Mouse (Mus musculus) liver, postnatal 0 days (tissue): ENCODE measurements around the gene Grsf1. TPM values are rescaled to one million over a fixed set of nuclear protein-coding genes. Genes with fewer than 3 reads are reported as not detected.

Experiments used
- ATAC-seq: fragments of 200-750 bp; cut with Nextera tagmentation; 2 replicates; pipeline ENCODE4 v1.8.0; 2017; ENCODE audit warnings: mild to moderate bottlenecking, moderate library complexity
- DNase-seq: peaks from one replicate; pipeline ENCODE4 v3.0.0-alpha.2; 2016
- H3K27ac ChIP-seq: fragments of 300-500 bp; sonication (generic); 2 replicates; pipeline ENCODE4 v1.5.1; 2014; ENCODE audit warnings: antibody characterized with exemption, moderate library complexity, mild to moderate bottlenecking, low read depth
- H3K27me3 ChIP-seq: fragments of 300-500 bp; sonication (generic); 2 replicates; pipeline ENCODE4 v1.6.1; 2014; ENCODE audit warnings: low read length, control low read depth, mixed read lengths; ENCODE audit not compliant: insufficient read depth
- H3K36me3 ChIP-seq: fragments of 300-500 bp; sonication (generic); replicated peaks from 2 replicates; pipeline ENCODE4 v1.6.1; 2014; ENCODE audit warnings: mild to moderate bottlenecking, control low read depth, low read length, moderate library complexity, mixed read lengths; ENCODE audit not compliant: insufficient read depth
- H3K4me1 ChIP-seq: fragments of 300-500 bp; sonication (generic); 2 replicates; pipeline ENCODE4 v1.6.1; 2014; ENCODE audit warnings: antibody characterized with exemption, mild to moderate bottlenecking, control low read depth; ENCODE audit not compliant: insufficient read depth
- H3K4me2 ChIP-seq: fragments of 300-500 bp; sonication (generic); 2 replicates; pipeline ENCODE4 v1.6.1; 2014; ENCODE audit warnings: low read depth, mild to moderate bottlenecking, low read length, moderate library complexity, mixed read lengths
- H3K4me3 ChIP-seq: fragments of 300-500 bp; sonication (generic); 2 replicates; pipeline ENCODE4 v1.5.1; 2014; ENCODE audit warnings: low read depth, low read length
- H3K9ac ChIP-seq: fragments of 300-500 bp; sonication (generic); replicated peaks from 2 replicates; pipeline ENCODE4 v1.6.1; 2014; ENCODE audit warnings: mild to moderate bottlenecking, moderate library complexity
- H3K9me3 ChIP-seq: fragments of 300-500 bp; sonication (generic); 2 replicates; pipeline ENCODE4 v1.6.1; 2016; ENCODE audit warnings: mild to moderate bottlenecking, control low read depth, low read length, mixed read lengths
- CTCF ChIP-seq: sonication (generic); IDR thresholded peaks from 2 replicates; pipeline ENCODE4 v1.5.1; 2016; ENCODE audit warnings: antibody characterized with exemption, low read depth
- EP300 ChIP-seq: IDR thresholded peaks from 2 replicates; pipeline ENCODE4 v1.6.1; 2016; ENCODE audit warnings: antibody characterized with exemption, low read depth, mild to moderate bottlenecking
- WGBS: fragments of 180-500 bp; shearing (Covaris S2); extraction: QIAGEN DNeasy Blood & Tissue Kit; methylation state at CpG from one replicate; pipeline ENCODE4 v1.1.7; 2014; ENCODE audit not compliant: insufficient replicate concordance; 5-methylcytosine and 5-hydroxymethylcytosine counted together
- polyA plus RNA-seq: library from polyadenylated mRNA; unstranded; fragments of >200 nt; fragmentation: Nextera tagmentation; extraction: Ambion mirVana; gene quantifications from 2 replicates; pipeline ENCODE4 v1.2.1, GENCODE M21; 2015

Gene Grsf1
- polyA plus RNA-seq, 1 experiment from 2014 or later, result 35.9 TPM

GRCm38 (mm10) chr5:88684226-88684625 is 8.3 kb upstream of the Grsf1 start:
- Histone ChIP-seq H3K4me1 (peaks cover 3% of the 10 kb centered on the region; the same call in 1 of the 2 replicates), H3K9me3 (no peaks in the 10 kb centered on the region), H3K9ac (no peak overlapping the region), H3K4me2 (no peak overlapping the region), H3K4me3 (no peak overlapping the region), H3K27me3 (peaks cover 7% of the 10 kb centered on the region; the same call in 1 of the 2 replicates), H3K27ac (no peak overlapping the region), H3K36me3 (no peaks in the 10 kb centered on the region)
- WGBS, result 31% methylated on average over 3 of the region's 3 CpGs
- DNase-seq, result no peak
- TF ChIP-seq CTCF, result no peak
- TF ChIP-seq EP300, result no peak
- no peak for ATAC-seq

DNA sequence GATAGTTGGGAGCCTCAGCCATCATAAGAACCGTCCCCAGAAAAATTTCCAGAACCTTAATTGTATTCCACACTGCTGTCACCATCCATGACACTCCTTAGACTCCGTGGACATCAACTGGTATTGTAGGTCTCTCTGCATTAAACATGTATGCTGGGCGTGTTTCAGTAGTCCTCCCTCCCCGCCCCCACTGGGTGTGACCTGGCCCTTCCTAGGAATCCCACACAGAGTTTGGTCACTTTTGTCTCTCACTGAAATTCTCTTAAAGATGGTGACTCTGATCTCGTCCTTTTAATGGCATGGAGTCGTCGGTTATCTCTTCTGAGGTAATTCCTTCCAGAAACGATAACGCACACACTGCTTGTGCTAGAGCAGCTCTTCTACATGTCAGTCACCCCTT is 7.7 kb upstream of the Grsf1 start:
- peaks cover 7% of the 10 kb centered on the region; the same call in 1 of the 2 replicates for H3K27me3 ChIP-seq
- TF ChIP-seq EP300 (no peak), CTCF (no peak)
- no peak overlapping the region for H3K9ac ChIP-seq
- 73% methylated on average over 9 of the region's 9 CpGs for WGBS
- no peaks in the 10 kb centered on the region for H3K36me3 ChIP-seq
- no peak for DNase-seq
- no peak overlapping the region for H3K4me3 ChIP-seq
- no peak for ATAC-seq
- H3K9me3 ChIP-seq, result no peaks in the 10 kb centered on the region
- no peak overlapping the region for H3K27ac ChIP-seq
- H3K4me1 ChIP-seq, result peaks cover 8% of the 10 kb centered on the region
- H3K4me2 ChIP-seq, result no peak overlapping the region

DNA sequence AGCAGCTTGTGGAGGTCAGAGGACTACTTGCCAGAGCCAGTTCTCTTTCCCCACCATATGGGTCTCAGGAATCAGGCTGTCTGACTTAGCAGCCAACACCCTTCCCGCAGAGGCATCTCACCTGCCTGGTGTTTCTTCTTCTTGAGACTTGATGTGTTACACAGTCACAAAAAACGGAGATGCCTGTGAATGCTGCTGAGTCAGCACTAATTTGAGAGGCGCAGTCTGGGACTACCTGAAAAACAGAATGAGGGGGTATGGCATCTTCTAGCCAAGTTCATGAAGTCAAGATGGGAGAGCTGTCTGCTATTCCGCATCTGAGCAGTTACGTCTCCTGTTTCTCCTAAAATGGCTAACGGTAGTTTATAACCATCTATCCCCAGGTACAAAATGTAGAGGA is 4.6 kb upstream of the Grsf1 start:
- no peak overlapping the region for H3K4me3 ChIP-seq
- H3K4me1 ChIP-seq, result peaks cover 11% of the 10 kb centered on the region
- H3K27me3 ChIP-seq, result peaks cover 6% of the 10 kb centered on the region; the same call in 1 of the 2 replicates
- no peak overlapping the region for H3K4me2 ChIP-seq
- DNase-seq (no peak), ATAC-seq (no peak)
- WGBS, result 86% methylated on average over 6 of the region's 6 CpGs
- no peak overlapping the region for H3K27ac ChIP-seq
- H3K9me3 ChIP-seq, result no peaks in the 10 kb centered on the region
- no peak overlapping the region for H3K9ac ChIP-seq
- no peak for TF ChIP-seq EP300
- TF ChIP-seq CTCF, result no peak
- H3K36me3 ChIP-seq, result no peaks in the 10 kb centered on the region

DNA sequence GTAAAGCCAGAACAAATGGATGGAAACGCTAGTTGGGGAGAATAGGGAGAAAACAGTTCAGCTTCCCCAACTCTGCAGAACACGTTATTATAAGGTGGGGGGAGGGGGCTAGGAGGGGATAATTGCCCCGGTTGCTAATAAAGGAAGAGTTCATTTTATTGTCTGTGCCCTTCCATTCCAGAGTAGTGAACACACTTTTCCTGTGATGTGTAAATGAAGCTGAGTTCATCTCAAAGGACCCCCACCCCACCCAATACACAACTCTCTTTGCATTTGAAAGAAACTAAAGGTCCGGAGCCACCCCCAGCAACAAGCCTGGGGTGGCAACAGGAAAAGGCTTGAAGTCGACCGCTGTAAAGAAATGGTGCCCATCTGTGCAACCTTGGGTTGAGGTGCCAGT is 3.4 kb upstream of the Grsf1 start:
- DNase-seq (no peak), ATAC-seq (no peak)
- no peaks in the 10 kb centered on the region for H3K36me3 ChIP-seq
- 0 out of 2 replicates have a peak overlapping the region, but pooled peaks have one; percentile 7 for H3K27ac ChIP-seq
- H3K9me3 ChIP-seq, result no peaks in the 10 kb centered on the region
- H3K4me1 ChIP-seq, result peaks cover 14% of the 10 kb centered on the region
- peak overlapping the region; percentile 47; the same call in 1 of the 2 replicates for H3K4me2 ChIP-seq
- 45% methylated on average over 6 of the region's 6 CpGs for WGBS
- H3K9ac ChIP-seq, result no peak overlapping the region
- no peak for TF ChIP-seq EP300
- no peak overlapping the region for H3K4me3 ChIP-seq
- no peaks in the 10 kb centered on the region for H3K27me3 ChIP-seq

DNA sequence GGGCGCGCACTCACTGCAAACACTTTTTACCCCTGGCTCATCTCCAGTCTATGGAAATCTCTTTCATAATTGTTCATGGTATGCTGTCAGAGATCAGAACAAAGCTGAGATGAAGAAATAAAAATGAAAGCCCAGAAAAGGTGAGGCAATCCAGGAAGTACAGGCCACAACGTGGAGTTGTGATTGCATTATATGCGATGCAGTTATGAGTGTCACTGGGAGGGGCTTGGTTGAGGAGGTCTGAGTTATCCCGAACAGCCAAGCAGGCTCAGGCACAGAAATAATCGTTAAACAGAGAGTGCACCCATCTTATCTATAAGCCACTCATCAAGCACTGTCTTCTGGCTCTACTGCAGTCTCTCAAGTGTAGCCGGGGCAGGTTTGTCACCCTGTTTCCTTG is 3.0 kb upstream of the Grsf1 start:
- Histone ChIP-seq H3K9me3 (no peaks in the 10 kb centered on the region), H3K9ac (no peak overlapping the region), H3K4me3 (no peak overlapping the region), H3K4me2 (peak overlapping the region; percentile 47), H3K27ac (peak overlapping the region; percentile 7; the same call in 1 of the 2 replicates), H3K27me3 (no peaks in the 10 kb centered on the region), H3K4me1 (peaks cover 17% of the 10 kb centered on the region), H3K36me3 (no peaks in the 10 kb centered on the region)
- DNase-seq (no peak), ATAC-seq (no peak)
- WGBS, result 29% methylated on average over 7 of the region's 7 CpGs
- TF ChIP-seq CTCF (no peak), EP300 (no peak)

- peaks cover 7% of the 10 kb centered on the region for H3K36me3 ChIP-seq
- H3K27me3 ChIP-seq, result no peaks in the 10 kb centered on the region
- 1% methylated on average over 41 of the region's 47 CpGs for WGBS
- peak; percentile 29; the same call in 1 of the 2 replicates for TF ChIP-seq EP300
- no peak for TF ChIP-seq CTCF
- H3K27ac ChIP-seq, result peak overlapping the region; percentile 98
- peak overlapping the region; percentile 77 for H3K4me2 ChIP-seq
- peaks cover 19% of the 10 kb centered on the region for H3K4me1 ChIP-seq
- DNase-seq (peak; percentile 66), ATAC-seq (peak; percentile 52)
- no peaks in the 10 kb centered on the region for H3K9me3 ChIP-seq
- peak overlapping the region; percentile 64 for H3K4me3 ChIP-seq
- peak overlapping the region; percentile 77 for H3K9ac ChIP-seq
Measured at GRCm38 (mm10) chr5:88674703-88675442, 1.1 kb downstream of the Grsf1 start.
